Mouse (Mus musculus): ENCODE measurements at regions not wholly inside any gene's neighbourhood (a gene's known extent, or its start where the extent isn't known, plus 50 kb on each side); places are given as distances from the start of the nearest gene placed in this dataset.

- Histone ChIP-seq H3K27me3 (replicated peaks) (no peaks in the 10 kb centered on the region), H3K9me3 (no peaks in the 10 kb centered on the region), H3K36me3 (replicated peaks; ENCODE audit: low read length) (no peaks in the 10 kb centered on the region), H3K4me1 (no peaks in the 10 kb centered on the region), H3K4me3 (replicated peaks) (no peak overlapping the region)
- TF ChIP-seq GATA1 (IDR thresholded peaks at IDR 0.05; ENCODE audit: borderline replicate concordance, low read length) (no peak), FLI1 (IDR thresholded peaks at IDR 0.05; ENCODE audit: low read length) (no peak)
Measured at GRCm38 (mm10) chr1:10940326-10940725, 473.6 kb upstream of the A830018L16Rik start.

DNA sequence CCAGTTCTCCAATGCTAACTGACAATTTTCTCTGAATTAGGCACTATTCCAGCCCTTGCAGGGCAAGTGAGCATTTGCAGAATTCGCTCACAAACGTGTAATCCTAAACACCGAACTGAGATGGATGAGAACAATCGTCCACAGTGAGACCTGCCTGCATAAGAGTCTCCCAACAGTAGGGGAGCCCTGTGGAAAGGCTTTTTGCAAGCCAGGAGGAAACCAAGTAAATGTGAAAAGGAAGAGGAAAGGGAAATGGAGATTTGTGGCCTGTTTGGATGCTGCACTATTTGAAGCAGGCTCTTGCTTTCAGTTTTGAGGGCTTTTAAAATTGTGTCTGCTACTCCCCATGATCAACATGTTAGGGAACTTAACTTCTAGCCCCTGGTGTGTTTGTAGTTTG, 470.9 kb upstream of the A830018L16Rik start:
- Histone ChIP-seq H3K9me3 (no peaks in the 10 kb centered on the region), H3K36me3 (replicated peaks; ENCODE audit: low read length) (no peaks in the 10 kb centered on the region), H3K4me3 (replicated peaks) (no peak overlapping the region), H3K27me3 (replicated peaks) (no peaks in the 10 kb centered on the region), H3K4me1 (no peaks in the 10 kb centered on the region)
- TF ChIP-seq GATA1 (IDR thresholded peaks at IDR 0.05; ENCODE audit: borderline replicate concordance, low read length) (no peak), FLI1 (IDR thresholded peaks at IDR 0.05; ENCODE audit: low read length) (no peak)

All from megakaryocyte, embryonic 14.5 days (primary cell).